Mouse (Mus musculus) stomach, embryonic 14.5 days (tissue): ENCODE data around the gene Itprid2. TPM values are rescaled to one million over a fixed set of nuclear protein-coding genes. Genes with fewer than 3 reads are reported as not detected.
A peak's percentile ranks its signal among the peaks of the same experiment; 100 is the strongest.
"Not testable (repeated sequence)": the region's sequence is repeated elsewhere in the genome, so short reads cannot be mapped to it uniquely, and the experiment has no call there.

Source experiments
- ATAC-seq: fragments of 200-750 bp; cut with Nextera tagmentation; 2 replicates; pipeline ENCODE4 v1.8.0; 2017; ENCODE audit warnings: low read depth, moderate TSS enrichment; ENCODE audit not compliant: insufficient number of reproducible peaks, insufficient read depth, low FRiP score
- H3K27ac ChIP-seq: fragments of 300-500 bp; sonication (generic); 2 replicates; pipeline ENCODE4 v1.5.1; 2014; ENCODE audit warnings: mild to moderate bottlenecking, low read length, moderate library complexity, mixed read lengths
- H3K27me3 ChIP-seq: fragments of 300-500 bp; sonication (generic); 2 replicates; pipeline ENCODE4 v1.6.1; 2014; ENCODE audit warnings: low read length, control low read depth, mixed read lengths; ENCODE audit not compliant: control insufficient read depth, insufficient read depth
- H3K36me3 ChIP-seq: fragments of 300-500 bp; sonication (generic); 2 replicates; pipeline ENCODE4 v1.6.1; 2014; ENCODE audit warnings: mild to moderate bottlenecking, control low read depth, low read length, moderate library complexity, mixed read lengths; ENCODE audit not compliant: control insufficient read depth, insufficient read depth
- H3K4me1 ChIP-seq: fragments of 300-500 bp; sonication (generic); 2 replicates; pipeline ENCODE4 v1.6.1; 2014; ENCODE audit warnings: low read length, control low read depth, mixed read lengths; ENCODE audit not compliant: control insufficient read depth, insufficient read depth
- H3K4me2 ChIP-seq: fragments of 300-500 bp; sonication (generic); replicated peaks from 2 replicates; pipeline ENCODE4 v1.6.1; 2014; ENCODE audit warnings: low read depth, low read length, control low read depth
- H3K4me3 ChIP-seq: fragments of 300-500 bp; sonication (generic); 2 replicates; pipeline ENCODE4 v1.5.1; 2014; ENCODE audit warnings: low read depth, low read length, control low read depth
- H3K9ac ChIP-seq: fragments of 300-500 bp; sonication (generic); replicated peaks from 2 replicates; pipeline ENCODE4 v1.6.1; 2014; ENCODE audit warnings: low read depth, mild to moderate bottlenecking, control low read depth, low read length, moderate library complexity, mixed read lengths
- H3K9me3 ChIP-seq: fragments of 300-500 bp; sonication (generic); 2 replicates; pipeline ENCODE4 v1.6.1; 2016; ENCODE audit warnings: low read depth, low read length, control low read depth; ENCODE audit not compliant: control insufficient read depth
- WGBS: fragments of 180-500 bp; shearing (Covaris S2); extraction: QIAGEN DNeasy Blood & Tissue Kit; methylation state at CpG from one replicate; pipeline ENCODE4 v1.1.7; 2014; 5-methylcytosine and 5-hydroxymethylcytosine counted together
- polyA plus RNA-seq: library from polyadenylated mRNA; unstranded; fragments of >200 nt; fragmentation: Nextera tagmentation; extraction: Ambion mirVana; gene quantifications from 2 replicates; pipeline ENCODE4 v1.2.1, GENCODE M21; 2014

Gene Itprid2
- polyA plus RNA-seq, result 22.2 and 24.6 TPM in 2 replicates

DNA sequence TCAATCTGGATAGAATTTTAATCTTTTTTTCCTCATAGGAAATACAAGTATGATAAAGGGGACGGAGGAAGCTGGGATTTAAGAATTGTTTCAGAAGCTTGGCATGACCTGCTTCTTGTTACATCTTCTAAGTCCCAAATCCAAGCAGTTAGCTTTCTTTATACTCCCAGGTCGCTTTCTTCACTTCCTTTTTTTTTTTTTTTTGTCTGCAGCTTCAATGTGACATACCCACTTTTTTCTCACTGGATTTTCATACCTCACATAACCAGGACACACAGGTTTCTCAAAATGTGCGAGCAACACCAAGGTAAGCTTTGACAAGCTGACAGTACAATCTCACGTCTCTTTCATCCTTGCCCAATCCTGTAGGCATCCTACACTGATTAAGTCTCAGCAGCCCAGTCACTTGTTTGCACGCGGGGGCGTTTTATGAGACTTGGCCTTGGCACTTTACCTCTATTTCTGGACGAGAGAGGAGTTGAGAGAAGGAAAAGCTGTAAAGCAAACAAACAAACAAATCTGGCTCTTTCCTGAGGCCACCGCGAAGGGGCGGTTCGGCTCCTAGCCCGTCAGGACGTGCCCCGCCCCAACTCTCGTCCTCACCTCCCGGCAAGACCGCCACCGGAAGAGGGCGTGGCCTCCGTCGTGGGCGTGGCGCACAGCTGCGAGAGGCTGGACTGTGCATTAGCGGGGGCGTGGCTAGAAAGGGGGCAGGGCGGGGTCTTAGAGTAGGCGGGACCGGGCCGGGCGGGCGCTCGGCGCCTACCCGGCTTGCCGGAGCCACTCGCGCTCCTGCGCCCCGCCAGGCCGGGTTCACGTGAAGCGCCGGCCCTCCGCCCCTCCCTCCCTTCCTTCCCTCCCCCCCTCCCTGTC is at the start of gene Itprid2:
Itprid2 (plus strand) TSS at position 825 of the 873 bp plus-strand sequence.
- Histone ChIP-seq H3K27me3 (no peaks in the 10 kb centered on the region), H3K4me2 (peak within 1 kb of the TSS; percentile 69), H3K27ac (peak within 1 kb of the TSS; percentile 77), H3K4me3 (peak within 1 kb of the TSS; percentile 90), H3K36me3 (no peaks in the 10 kb centered on the region), H3K9me3 (no peaks in the 10 kb centered on the region), H3K4me1 (peaks cover 16% of the 10 kb centered on the region), H3K9ac (peak within 1 kb of the TSS; percentile 92)
- peak; percentile 99 for ATAC-seq
- WGBS, result 3% methylated on average over 44 of the region's 46 CpGs

DNA sequence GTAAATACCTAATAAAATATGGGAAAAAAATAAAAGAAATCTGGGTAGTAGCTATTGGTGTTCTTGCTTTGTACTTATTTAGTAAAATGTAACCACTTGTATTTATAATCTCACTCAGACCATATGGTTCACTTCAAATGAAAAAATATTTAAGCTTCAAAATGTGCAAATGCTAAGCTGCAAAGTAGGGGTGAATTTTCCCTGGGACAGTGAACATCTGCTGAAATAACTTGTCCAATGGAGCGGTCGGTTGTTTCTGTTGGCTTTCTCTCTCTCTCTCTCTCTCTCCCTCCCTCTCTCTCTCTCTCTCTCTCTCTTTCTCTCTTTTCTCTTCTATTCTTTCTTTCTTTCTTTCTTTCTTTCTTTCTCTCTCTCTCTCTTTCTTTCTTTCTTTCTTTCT is 39.0 kb upstream of the Itprid2 start:
- no peak overlapping the region for H3K9ac ChIP-seq
- ATAC-seq, result peak; percentile 46; the same call in 1 of the 2 replicates
- WGBS, result 51% methylated on average over 2 of the region's 2 CpGs
- H3K36me3 ChIP-seq, result no peaks in the 10 kb centered on the region
- H3K4me2 ChIP-seq, result no peak overlapping the region
- H3K27ac ChIP-seq, result no peak overlapping the region
- peaks cover 3% of the 10 kb centered on the region; the same call in 1 of the 2 replicates for H3K4me1 ChIP-seq
- H3K27me3 ChIP-seq, result no peaks in the 10 kb centered on the region
- H3K4me3 ChIP-seq, result no peak overlapping the region
- H3K9me3 ChIP-seq, result no peaks in the 10 kb centered on the region

DNA sequence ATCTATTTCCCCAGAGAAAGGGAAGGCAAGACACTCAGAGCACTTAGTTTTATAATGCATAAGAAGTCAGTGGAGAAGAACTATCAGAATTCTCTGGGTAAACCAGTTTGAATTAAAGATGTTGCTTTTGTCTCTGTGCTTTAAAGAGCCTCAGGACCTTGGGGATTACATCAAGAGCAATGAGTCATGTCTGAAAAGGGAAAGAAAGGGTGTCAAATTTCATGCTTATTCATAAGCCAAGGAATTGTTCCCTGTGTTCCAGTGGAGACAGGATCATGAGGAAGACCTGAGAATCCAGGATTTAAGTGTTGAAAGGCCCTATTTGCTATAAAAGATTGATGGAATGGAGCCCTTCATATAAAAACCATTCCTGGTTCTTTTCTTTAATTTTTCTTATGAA is 38.1 kb upstream of the Itprid2 start:
- H3K4me2 ChIP-seq, result no peak overlapping the region
- H3K9ac ChIP-seq, result no peak overlapping the region
- no peak for ATAC-seq
- no peaks in the 10 kb centered on the region for H3K9me3 ChIP-seq
- no peaks in the 10 kb centered on the region for H3K27me3 ChIP-seq
- peaks cover 11% of the 10 kb centered on the region; the same call in 1 of the 2 replicates for H3K4me1 ChIP-seq
- H3K4me3 ChIP-seq, result no peak overlapping the region
- H3K27ac ChIP-seq, result 0 out of 2 replicates have a peak overlapping the region, but pooled peaks have one; percentile 1
- no peaks in the 10 kb centered on the region for H3K36me3 ChIP-seq

DNA sequence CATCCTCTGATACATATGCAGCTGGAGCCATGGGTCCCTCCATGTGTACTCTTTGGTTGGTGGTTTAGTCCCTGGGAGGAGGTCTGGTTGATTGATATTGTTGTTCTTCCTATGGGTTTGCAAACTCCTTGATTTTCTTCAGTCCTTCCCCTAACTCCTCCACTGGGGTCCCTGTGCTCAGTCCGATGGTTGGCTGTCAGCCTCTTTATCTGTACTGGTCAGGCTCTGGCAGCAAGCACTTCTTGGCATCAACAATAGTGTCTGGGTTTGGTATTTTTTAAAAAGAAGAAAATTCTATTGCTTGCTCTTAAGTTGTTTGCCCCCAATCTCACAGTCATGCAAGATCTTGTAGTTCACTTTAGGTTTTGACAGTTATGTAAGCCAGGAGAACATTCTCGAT is 34.0 kb upstream of the Itprid2 start:
- not testable (repeated sequence) for H3K4me2 ChIP-seq, ATAC-seq, H3K36me3 ChIP-seq, H3K9ac ChIP-seq, H3K9me3 ChIP-seq, H3K4me3 ChIP-seq, H3K27me3 ChIP-seq
- Histone ChIP-seq H3K4me1 (peaks cover 13% of the 10 kb centered on the region; the same call in 1 of the 2 replicates), H3K27ac (peak overlapping the region; percentile 41; the same call in 1 of the 2 replicates)
- 45% methylated on average over 2 of the region's 2 CpGs for WGBS

DNA sequence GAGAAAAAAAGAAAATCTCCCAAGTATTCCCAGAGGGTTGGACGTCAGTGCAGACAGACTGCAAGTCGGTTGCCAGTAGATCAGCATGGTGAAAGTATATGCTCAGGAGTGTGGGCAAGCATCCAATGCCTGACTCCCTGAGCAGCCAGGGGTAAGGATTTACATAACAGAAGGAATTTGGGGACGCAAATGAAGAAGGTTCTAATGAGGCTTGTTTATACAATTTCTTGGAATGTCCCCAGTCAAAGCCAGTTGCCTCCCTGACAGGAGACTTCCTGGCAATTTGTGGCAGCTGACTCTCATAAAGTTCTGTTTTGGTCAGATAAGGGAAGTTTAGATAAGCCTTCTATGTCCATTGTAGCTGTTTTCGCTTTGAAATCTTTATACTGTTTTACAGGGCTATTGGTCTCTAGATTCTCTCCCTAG is 33.4 kb upstream of the Itprid2 start:
- peaks cover 12% of the 10 kb centered on the region; the same call in 1 of the 2 replicates for H3K4me1 ChIP-seq
- H3K27me3 ChIP-seq, result no peaks in the 10 kb centered on the region
- 27% methylated on average over 4 of the region's 4 CpGs for WGBS
- no peaks in the 10 kb centered on the region for H3K36me3 ChIP-seq
- no peak overlapping the region for H3K4me2 ChIP-seq
- peak overlapping the region; percentile 41; the same call in 1 of the 2 replicates for H3K27ac ChIP-seq
- no peak overlapping the region for H3K9ac ChIP-seq
- H3K4me3 ChIP-seq, result no peak overlapping the region
- no peak; the same call in 1 of the 2 replicates for ATAC-seq
- no peaks in the 10 kb centered on the region for H3K9me3 ChIP-seq

DNA sequence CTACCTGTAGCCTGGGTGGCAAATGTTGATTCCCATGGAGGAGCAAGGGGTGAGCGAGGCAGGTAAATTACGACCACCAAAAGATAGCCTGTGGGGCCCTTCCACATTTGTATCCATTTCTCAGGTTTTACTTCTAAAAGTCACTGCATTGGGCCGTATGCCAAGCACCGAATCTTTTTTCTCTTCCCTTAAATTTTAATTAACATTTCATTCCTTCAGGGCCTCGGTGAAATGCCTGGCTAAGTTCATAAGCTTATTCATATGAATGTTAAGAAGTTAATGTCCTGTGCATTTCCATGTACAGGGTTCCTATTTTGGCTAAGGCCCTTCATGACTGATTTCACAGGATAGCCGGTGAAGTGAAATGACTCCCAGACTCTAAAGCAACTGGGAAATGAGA is 32.8 kb upstream of the Itprid2 start:
- Histone ChIP-seq H3K9me3 (no peaks in the 10 kb centered on the region), H3K4me1 (peaks cover 10% of the 10 kb centered on the region; the same call in 1 of the 2 replicates), H3K4me2 (no peak overlapping the region), H3K36me3 (no peaks in the 10 kb centered on the region), H3K27me3 (no peaks in the 10 kb centered on the region), H3K9ac (no peak overlapping the region), H3K27ac (no peak overlapping the region), H3K4me3 (no peak overlapping the region)
- no peak for ATAC-seq
- 78% methylated on average over 6 of the region's 6 CpGs for WGBS

DNA sequence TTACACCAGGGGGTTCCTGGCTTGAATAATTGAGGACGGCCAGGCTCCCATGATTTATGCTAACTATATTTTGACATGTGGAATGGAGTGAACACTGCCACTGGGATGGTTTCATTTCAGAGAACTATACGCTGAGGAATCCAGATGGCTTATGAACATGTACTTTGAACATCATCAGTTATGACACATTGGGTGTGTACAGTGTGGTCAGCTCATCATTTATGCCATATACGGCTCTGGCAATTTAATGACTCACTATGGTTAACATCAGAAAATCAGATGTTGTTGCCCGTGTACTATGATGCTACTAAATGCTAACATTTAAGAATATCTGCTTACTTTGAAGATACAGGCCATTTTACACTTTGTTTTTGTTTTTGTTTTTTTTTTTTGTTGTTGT is 31.8 kb upstream of the Itprid2 start:
- Histone ChIP-seq H3K36me3 (no peaks in the 10 kb centered on the region), H3K4me3 (no peak overlapping the region), H3K27ac (no peak overlapping the region), H3K9me3 (no peaks in the 10 kb centered on the region), H3K4me1 (peaks cover 10% of the 10 kb centered on the region; the same call in 1 of the 2 replicates), H3K27me3 (no peaks in the 10 kb centered on the region), H3K4me2 (no peak overlapping the region), H3K9ac (no peak overlapping the region)
- ATAC-seq, result no peak
- 75% methylated on average over 4 of the region's 4 CpGs for WGBS

DNA sequence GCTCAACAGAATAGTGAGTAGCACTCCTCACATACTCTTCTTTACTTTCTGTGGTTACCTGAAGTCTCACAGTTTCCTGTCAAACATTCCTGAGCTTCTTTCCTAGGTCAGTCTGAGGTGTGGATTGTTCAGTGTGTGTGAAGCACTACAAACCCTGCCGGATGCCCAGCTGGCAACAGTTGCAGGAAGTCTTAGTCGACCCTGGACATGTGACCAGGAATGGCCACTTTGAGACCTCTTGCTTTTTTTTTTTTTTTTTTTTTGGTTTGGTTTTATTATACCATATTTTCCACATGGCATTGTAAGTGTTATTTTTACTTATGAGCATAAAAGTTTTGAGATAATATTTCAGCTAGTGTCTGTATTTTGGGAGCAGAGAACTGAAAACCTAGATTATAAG is 29.1 kb upstream of the Itprid2 start:
- Histone ChIP-seq H3K27ac (no peak overlapping the region), H3K4me2 (no peak overlapping the region), H3K4me3 (no peak overlapping the region), H3K4me1 (peaks cover 10% of the 10 kb centered on the region; the same call in 1 of the 2 replicates), H3K27me3 (no peaks in the 10 kb centered on the region), H3K36me3 (no peaks in the 10 kb centered on the region), H3K9ac (no peak overlapping the region), H3K9me3 (no peaks in the 10 kb centered on the region)
- 77% methylated on average over 2 of the region's 2 CpGs for WGBS
- no peak for ATAC-seq
